Mouse (Mus musculus): Measurements from ENCODE around the gene Napsa. TPM values are rescaled to one million over a fixed set of nuclear protein-coding genes. Genes with fewer than 3 reads are reported as not detected.

Gene Napsa
- polyA plus RNA-seq (2012; ENCODE audit: low replicate concordance) = 103 and 215 TPM in 2 replicates

GRCm38 (mm10) chr7:44572213-44572701 is at the start of gene Napsa:
TSS of gene Napsa (plus strand) at chr7:44572380.

GRCm38 (mm10) chr7:44524502-44524901 is 47.7 kb upstream of the Napsa start, which contains the start of gene Mybpc2:
TSS of gene Mybpc2 (minus strand) at chr7:44524656.

DNA sequence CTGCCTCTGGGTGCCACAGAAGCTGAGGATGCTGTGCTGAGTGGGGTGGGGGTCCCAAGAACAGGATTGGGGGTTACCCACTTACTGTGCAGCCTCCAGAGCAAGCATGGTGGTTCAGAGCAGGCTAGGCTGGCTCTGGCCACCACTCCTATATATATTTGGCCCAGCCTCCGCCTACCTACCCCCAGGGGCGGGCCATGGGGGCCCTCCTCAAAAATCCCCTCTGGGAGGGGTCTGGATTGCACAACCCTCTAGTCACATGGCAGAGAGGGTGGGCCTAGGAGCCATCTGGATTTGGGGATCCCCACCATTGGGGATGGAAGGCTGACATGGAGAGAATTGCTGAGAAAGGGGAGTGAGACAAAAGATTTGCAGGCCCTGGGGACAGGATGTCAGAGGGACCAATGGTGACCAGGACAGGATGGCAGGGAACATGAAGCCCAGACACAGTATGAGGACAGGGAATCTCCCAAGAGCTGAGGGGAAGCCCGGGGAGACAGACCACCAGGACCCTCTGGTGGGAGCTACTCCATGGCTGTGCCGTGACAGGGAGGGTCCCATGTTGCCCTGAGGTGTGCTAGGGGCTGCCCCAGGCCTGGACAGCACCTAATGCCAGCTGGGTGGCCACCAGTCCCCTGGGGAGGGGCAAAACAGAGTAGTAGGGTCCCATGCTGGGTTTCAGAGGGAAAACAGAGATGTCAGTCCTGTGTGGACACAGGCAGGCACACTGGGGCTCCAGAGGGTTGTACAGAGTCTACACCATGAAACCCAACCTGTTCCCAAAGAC is 40.0 kb upstream of the Napsa start, which contains the start of gene Spib:
Gene Spib (minus strand): TSS at position 126 of the 787 bp plus-strand sequence.

GRCm38 (mm10) chr7:44548497-44549087 is 23.6 kb upstream of the Napsa start, which contains the start of gene Pold1:
TSS of gene Pold1 (minus strand) at chr7:44548849.

GRCm38 (mm10) chr7:44553826-44554225 is 18.4 kb upstream of the Napsa start, which contains the start of gene Nr1h2:
TSS of gene Nr1h2 (minus strand) at chr7:44553951.

DNA sequence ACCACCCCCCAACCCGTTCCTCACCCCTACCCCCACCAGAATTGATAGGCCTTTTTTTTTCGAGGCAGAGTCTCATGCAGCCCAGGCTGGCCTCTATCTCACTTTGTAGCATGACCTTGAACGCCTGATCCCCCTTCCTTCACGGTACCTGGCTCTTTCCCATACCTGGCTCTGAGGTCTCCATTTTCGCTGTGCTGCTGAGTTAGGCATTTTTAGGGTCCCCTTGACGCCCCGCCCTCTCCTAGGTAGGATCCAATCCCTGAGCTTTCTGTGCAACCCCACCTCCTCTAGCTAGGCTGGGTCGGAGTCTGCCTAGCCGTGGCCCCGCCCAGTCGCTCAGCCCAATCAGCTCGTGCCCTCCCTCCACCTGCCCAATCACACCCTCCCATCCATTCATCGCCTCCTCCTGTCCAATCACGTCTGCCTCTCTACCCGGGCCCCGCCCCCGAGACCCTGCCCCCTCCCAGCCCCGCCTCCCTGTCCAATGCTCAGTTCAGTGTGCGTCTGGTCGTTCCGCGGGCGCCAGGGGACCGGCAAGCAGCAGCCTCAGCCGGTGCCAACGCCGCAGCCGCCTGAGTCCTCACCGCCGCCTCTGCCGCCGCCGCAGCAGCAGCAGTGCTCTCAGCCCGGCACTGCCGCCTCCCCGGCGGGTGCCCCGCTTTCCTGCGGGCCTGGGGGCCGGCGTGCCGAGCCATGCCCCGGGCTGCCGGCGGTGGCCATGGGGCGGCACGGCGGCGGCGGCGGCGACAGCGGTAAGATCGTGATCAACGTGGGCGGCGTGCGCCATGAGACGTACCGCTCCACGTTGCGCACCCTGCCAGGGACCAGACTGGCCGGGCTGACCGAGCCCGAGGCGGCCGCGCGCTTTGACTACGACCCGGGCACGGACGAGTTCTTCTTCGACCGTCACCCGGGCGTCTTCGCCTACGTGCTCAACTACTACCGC is 18.5 kb downstream of the Napsa start, which contains the start of gene Kcnc3:
Gene Kcnc3 (plus strand): TSS at position 263 of the 946 bp plus-strand sequence.

Other genes starting within 250 kb of the Napsa start
- gene Syt3, start 188.3 kb upstream of the Napsa start, polyA plus RNA-seq (2012; ENCODE audit: low replicate concordance) = 0.90 and 1.6 TPM in 2 replicates
- 0.36 and 0.40 TPM in 2 replicates for gene 1700008O03Rik, start 186.6 kb upstream of the Napsa start, polyA plus RNA-seq (2012; ENCODE audit: low replicate concordance)
- gene Lrrc4b, start 143.4 kb upstream of the Napsa start, polyA plus RNA-seq (2012; ENCODE audit: low replicate concordance) = not detected in 2 replicates
- not detected in 2 replicates for gene Aspdh, start 107.0 kb upstream of the Napsa start, polyA plus RNA-seq (2012; ENCODE audit: low replicate concordance)
- gene Josd2, start 104.4 kb upstream of the Napsa start, polyA plus RNA-seq (2012; ENCODE audit: low replicate concordance) = 245 and 532 TPM in 2 replicates
- 279 and 432 TPM in 2 replicates for gene Emc10, start 75.9 kb upstream of the Napsa start, polyA plus RNA-seq (2012; ENCODE audit: low replicate concordance)
- 18.2 and 39.1 TPM in 2 replicates for gene Fam71e1, start 75.8 kb upstream of the Napsa start, polyA plus RNA-seq (2012; ENCODE audit: low replicate concordance)
- 0.61 and 1.4 TPM in 2 replicates for gene Mybpc2, start 47.7 kb upstream of the Napsa start, polyA plus RNA-seq (2012; ENCODE audit: low replicate concordance)
- 694 and 1,266 TPM in 2 replicates for gene Spib, start 40.3 kb upstream of the Napsa start, polyA plus RNA-seq (2012; ENCODE audit: low replicate concordance)
- 150 and 176 TPM in 2 replicates for gene Pold1, start 23.5 kb upstream of the Napsa start, polyA plus RNA-seq (2012; ENCODE audit: low replicate concordance)
- gene Nr1h2, start 18.4 kb upstream of the Napsa start, polyA plus RNA-seq (2012; ENCODE audit: low replicate concordance) = 388 and 706 TPM in 2 replicates
- gene Kcnc3, start 18.3 kb downstream of the Napsa start, polyA plus RNA-seq (2012; ENCODE audit: low replicate concordance) = 10.8 and 21.7 TPM in 2 replicates
- gene Myh14, start 98.5 kb downstream of the Napsa start, polyA plus RNA-seq (2012; ENCODE audit: low replicate concordance) = 0.33 and 0.61 TPM in 2 replicates
- not detected in 2 replicates for gene Izumo2, start 136.4 kb downstream of the Napsa start, polyA plus RNA-seq (2012; ENCODE audit: low replicate concordance)
- gene Vrk3, start 176.0 kb downstream of the Napsa start, polyA plus RNA-seq (2012; ENCODE audit: low replicate concordance) = 76.5 and 90.1 TPM in 2 replicates
- 0.04 and 0.13 TPM in 2 replicates for gene Zfp473, start 178.7 kb downstream of the Napsa start, polyA plus RNA-seq (2012; ENCODE audit: low replicate concordance)
- gene Nup62, start 243.7 kb downstream of the Napsa start, polyA plus RNA-seq (2012; ENCODE audit: low replicate concordance) = 31.2 and 81.5 TPM in 2 replicates
- 150 and 240 TPM in 2 replicates for gene Il4i1, start 244.0 kb downstream of the Napsa start, polyA plus RNA-seq (2012; ENCODE audit: low replicate concordance)
- 25.4 and 45.2 TPM in 2 replicates for gene Atf5, start 244.3 kb downstream of the Napsa start, polyA plus RNA-seq (2012; ENCODE audit: low replicate concordance)